Mouse (Mus musculus): ENCODE results near the gene Aatk. TPM values are rescaled to one million over a fixed set of nuclear protein-coding genes. Genes with fewer than 3 reads are reported as not detected.

Aatk gene
- polyA plus RNA-seq, 2 experiments, result 0.13 to 0.45 TPM

DNA sequence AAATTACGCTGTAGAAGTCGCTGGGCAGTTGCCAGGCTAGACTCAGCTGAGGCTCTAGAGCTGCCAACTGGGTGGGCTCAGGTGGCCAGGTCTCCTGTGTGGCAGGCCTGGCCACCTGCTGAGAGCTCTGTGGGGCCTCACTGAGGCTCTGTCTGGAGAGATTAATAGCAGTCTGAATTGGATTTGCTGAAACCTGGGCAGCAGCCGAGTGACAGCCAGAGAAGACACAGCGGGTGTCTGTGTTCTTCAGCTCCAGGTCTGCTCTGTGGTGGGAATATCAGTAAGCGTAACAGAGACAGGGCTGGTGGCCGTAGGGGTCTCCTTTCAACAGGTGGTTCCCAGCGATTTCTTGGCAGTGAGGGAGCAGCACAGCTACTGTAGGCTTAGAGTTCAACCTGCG lies 79.6 kb downstream of the Aatk start:
- Histone ChIP-seq H3K9ac (replicated peaks) (no peak overlapping the region), H3K4me1 (replicated peaks; ENCODE audit: control insufficient read depth in 2 of 2, insufficient read depth in 2 of 2, low read length in 1 of 2) (no peaks in the 10 kb centered on the region), H3K36me3 (replicated peaks; ENCODE audit: control insufficient read depth, insufficient read depth, low read depth) (no peaks in the 10 kb centered on the region), H3K4me3 (ENCODE audit: insufficient read depth in 1 of 2, low read depth in 2 of 2, low read length in 2 of 2) (no peak overlapping the region), H3K9me3 (ENCODE audit: control insufficient read depth, low read length) (no peaks in the 10 kb centered on the region), H3K4me2 (ENCODE audit: low read depth) (no peak overlapping the region), H3K27ac (no peak overlapping the region), H3K27me3 (ENCODE audit: control insufficient read depth, insufficient read depth, low read length) (no peaks in the 10 kb centered on the region)
- whole genome bisulfite sequencing (ENCODE audit: insufficient replicate concordance), result 67% methylated on average over 8 of the region's 8 CpGs
- no peak for ATAC-seq (ENCODE audit: insufficient read depth)
- DNase-seq (ENCODE audit: low read depth in 3 of 3, low spot score in 3 of 3), result no peak
- TF ChIP-seq CTCF (IDR thresholded peaks at IDR 0.05; ENCODE audit: low read depth) (no peak), EP300 (IDR thresholded peaks at IDR 0.05; ENCODE audit: low read depth) (no peak)

DNA sequence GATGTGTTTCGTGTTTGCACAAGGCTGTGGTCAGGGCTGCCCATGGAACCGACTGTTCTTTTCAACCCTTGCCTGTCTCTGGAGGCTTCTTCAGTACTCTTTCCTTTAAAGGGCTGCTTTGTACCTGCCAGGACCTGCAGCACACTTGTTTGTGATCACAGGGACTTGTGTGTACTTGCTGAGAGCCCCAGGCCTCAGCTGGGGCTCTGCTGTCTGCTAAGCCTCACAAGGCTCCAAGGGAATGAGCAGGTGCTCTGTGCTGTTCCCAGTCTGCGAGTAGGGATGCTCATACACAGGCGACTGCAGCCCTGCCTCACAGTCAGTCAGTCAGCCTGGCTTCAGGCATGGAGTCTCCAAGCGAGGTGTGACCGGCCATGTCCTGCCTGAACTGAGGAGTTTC lies 80.7 kb downstream of the Aatk start:
- H3K36me3 ChIP-seq (replicated peaks; ENCODE audit: control insufficient read depth, insufficient read depth, low read depth), result no peaks in the 10 kb centered on the region
- 62% methylated on average over 6 of the region's 6 CpGs for WGBS (ENCODE audit: insufficient replicate concordance)
- no peak overlapping the region for H3K4me2 ChIP-seq (ENCODE audit: low read depth)
- ATAC-seq (ENCODE audit: insufficient read depth), result no peak
- no peak overlapping the region for H3K27ac ChIP-seq
- H3K27me3 ChIP-seq (ENCODE audit: control insufficient read depth, insufficient read depth, low read length), result no peaks in the 10 kb centered on the region
- no peaks in the 10 kb centered on the region for H3K4me1 ChIP-seq (replicated peaks; ENCODE audit: control insufficient read depth in 2 of 2, insufficient read depth in 2 of 2, low read length in 1 of 2)
- TF ChIP-seq CTCF (IDR thresholded peaks at IDR 0.05; ENCODE audit: low read depth) (no peak), EP300 (IDR thresholded peaks at IDR 0.05; ENCODE audit: low read depth) (no peak)
- H3K9me3 ChIP-seq (ENCODE audit: control insufficient read depth, low read length), result no peaks in the 10 kb centered on the region
- no peak for DNase-seq (ENCODE audit: low read depth in 3 of 3, low spot score in 3 of 3)
- H3K9ac ChIP-seq (replicated peaks), result no peak overlapping the region
- H3K4me3 ChIP-seq (ENCODE audit: insufficient read depth in 1 of 2, low read depth in 2 of 2, low read length in 2 of 2), result no peak overlapping the region

DNA sequence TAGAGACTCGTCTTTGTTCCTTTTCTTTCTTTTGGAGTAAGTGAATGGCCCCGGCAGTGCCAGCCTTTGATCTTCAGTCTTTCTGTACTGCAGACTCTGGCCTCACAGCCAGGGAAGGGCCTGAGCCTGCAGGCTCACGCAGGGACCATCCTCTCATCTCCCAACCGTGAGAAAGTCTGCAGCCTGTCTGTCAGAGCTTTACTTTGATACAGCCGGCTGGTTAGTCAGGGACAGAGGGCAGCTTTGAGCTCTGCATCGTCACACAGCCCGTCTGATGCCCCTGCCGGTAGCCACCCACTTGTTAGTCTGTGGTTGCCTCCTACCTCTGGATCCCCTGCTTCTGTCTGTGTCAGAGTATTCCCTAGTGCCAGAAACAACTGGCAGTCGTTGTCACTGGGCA lies 81.9 kb downstream of the Aatk start:
- H3K4me1 ChIP-seq (replicated peaks; ENCODE audit: control insufficient read depth in 2 of 2, insufficient read depth in 2 of 2, low read length in 1 of 2), result no peaks in the 10 kb centered on the region
- H3K27me3 ChIP-seq (ENCODE audit: control insufficient read depth, insufficient read depth, low read length), result no peaks in the 10 kb centered on the region
- 48% methylated on average over 9 of the region's 9 CpGs for WGBS (ENCODE audit: insufficient replicate concordance)
- no peak for ATAC-seq (ENCODE audit: insufficient read depth)
- no peak overlapping the region for H3K9ac ChIP-seq (replicated peaks)
- no peak overlapping the region for H3K4me2 ChIP-seq (ENCODE audit: low read depth)
- H3K36me3 ChIP-seq (replicated peaks; ENCODE audit: control insufficient read depth, insufficient read depth, low read depth), result no peaks in the 10 kb centered on the region
- no peak overlapping the region for H3K4me3 ChIP-seq (ENCODE audit: insufficient read depth in 1 of 2, low read depth in 2 of 2, low read length in 2 of 2)
- no peak overlapping the region for H3K27ac ChIP-seq
- TF ChIP-seq EP300 (IDR thresholded peaks at IDR 0.05; ENCODE audit: low read depth) (no peak), CTCF (IDR thresholded peaks at IDR 0.05; ENCODE audit: low read depth) (no peak)
- DNase-seq (ENCODE audit: low read depth in 3 of 3, low spot score in 3 of 3), result no peak
- no peaks in the 10 kb centered on the region for H3K9me3 ChIP-seq (ENCODE audit: control insufficient read depth, low read length)

DNA sequence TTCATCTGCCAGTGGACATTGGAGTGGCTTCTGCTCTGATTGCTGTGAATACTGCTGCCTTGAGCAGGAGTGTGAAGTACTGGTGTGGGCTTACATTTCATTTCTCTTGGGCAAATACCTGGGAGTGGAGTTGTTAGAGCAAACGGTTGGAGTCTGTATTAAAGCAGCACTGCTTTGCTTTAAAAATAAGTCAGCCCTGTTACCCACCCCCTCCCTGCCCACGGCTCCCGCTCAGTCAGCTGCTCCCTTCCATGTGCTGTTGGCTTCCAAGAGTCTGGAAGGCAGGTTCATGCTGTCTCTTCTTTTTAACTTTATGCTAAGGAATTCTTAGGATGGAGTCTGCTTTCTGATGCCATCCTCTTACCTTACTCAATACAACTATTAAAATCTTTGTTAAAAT lies 85.5 kb downstream of the Aatk start:
- Histone ChIP-seq H3K4me3 (ENCODE audit: insufficient read depth in 1 of 2, low read depth in 2 of 2, low read length in 2 of 2) (no peak overlapping the region), H3K27ac (no peak overlapping the region), H3K4me1 (replicated peaks; ENCODE audit: control insufficient read depth in 2 of 2, insufficient read depth in 2 of 2, low read length in 1 of 2) (no peaks in the 10 kb centered on the region), H3K36me3 (replicated peaks; ENCODE audit: control insufficient read depth, insufficient read depth, low read depth) (no peaks in the 10 kb centered on the region), H3K9me3 (ENCODE audit: control insufficient read depth, low read length) (no peaks in the 10 kb centered on the region), H3K9ac (replicated peaks) (no peak overlapping the region), H3K27me3 (ENCODE audit: control insufficient read depth, insufficient read depth, low read length) (no peaks in the 10 kb centered on the region), H3K4me2 (ENCODE audit: low read depth) (no peak overlapping the region)
- WGBS (ENCODE audit: insufficient replicate concordance), result 64% methylated on average over 3 of the region's 3 CpGs
- DNase-seq (ENCODE audit: low read depth in 3 of 3, low spot score in 3 of 3), result no peak
- no peak for ATAC-seq (ENCODE audit: insufficient read depth)
- no peak for TF ChIP-seq EP300 (IDR thresholded peaks at IDR 0.05; ENCODE audit: low read depth)
- no peak for TF ChIP-seq CTCF (IDR thresholded peaks at IDR 0.05; ENCODE audit: low read depth)

DNA sequence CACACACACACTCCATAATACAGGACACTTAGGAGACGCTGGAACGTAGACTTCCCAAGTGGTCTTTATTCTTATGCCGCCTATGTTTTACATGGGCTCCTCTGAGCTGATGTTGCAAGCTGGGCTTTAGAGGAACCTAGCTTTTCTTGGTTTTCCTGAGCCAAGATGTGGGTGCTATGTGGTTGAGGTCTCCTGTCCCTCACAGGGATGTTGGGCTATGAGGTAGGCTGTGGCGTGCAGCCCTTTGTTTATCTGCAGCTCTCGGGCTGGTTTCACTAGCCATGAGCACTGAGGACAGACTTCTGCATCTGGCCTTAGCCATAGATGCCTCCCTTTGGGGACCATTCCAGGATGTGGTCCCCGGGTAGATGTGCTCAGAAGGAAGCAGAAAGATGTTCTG lies 86.3 kb downstream of the Aatk start:
- Histone ChIP-seq H3K27me3 (ENCODE audit: control insufficient read depth, insufficient read depth, low read length) (no peaks in the 10 kb centered on the region), H3K9ac (replicated peaks) (no peak overlapping the region), H3K4me1 (replicated peaks; ENCODE audit: control insufficient read depth in 2 of 2, insufficient read depth in 2 of 2, low read length in 1 of 2) (peaks cover 0 to 6% of the 10 kb centered on the region in 2 experiments; a peak in 3 of 4 replicates), H3K9me3 (ENCODE audit: control insufficient read depth, low read length) (no peaks in the 10 kb centered on the region), H3K4me3 (ENCODE audit: insufficient read depth in 1 of 2, low read depth in 2 of 2, low read length in 2 of 2) (no peak overlapping the region), H3K27ac (no peak overlapping the region), H3K36me3 (replicated peaks; ENCODE audit: control insufficient read depth, insufficient read depth, low read depth) (no peaks in the 10 kb centered on the region), H3K4me2 (ENCODE audit: low read depth) (no peak overlapping the region)
- WGBS (ENCODE audit: insufficient replicate concordance), result 49% methylated on average over 6 of the region's 6 CpGs
- DNase-seq (ENCODE audit: low read depth in 3 of 3, low spot score in 3 of 3) (no peak), ATAC-seq (ENCODE audit: insufficient read depth) (no peak)
- TF ChIP-seq CTCF (IDR thresholded peaks at IDR 0.05; ENCODE audit: low read depth) (no peak), EP300 (IDR thresholded peaks at IDR 0.05; ENCODE audit: low read depth) (no peak)
